Mouse (Mus musculus) heart, embryonic 12.5 days (tissue): Measurements from ENCODE around the gene 2010111I01Rik. TPM values are rescaled to one million over a fixed set of nuclear protein-coding genes. Genes with fewer than 3 reads are reported as not detected.
A peak's percentile ranks its signal among the peaks of the same experiment; 100 is the strongest.
"Not testable (repeated sequence)": the region's sequence is repeated elsewhere in the genome, so short reads cannot be mapped to it uniquely, and the experiment has no call there.

Source experiments
- ATAC-seq: fragments of 200-750 bp; cut with Nextera tagmentation; 2 replicates; pipeline ENCODE4 v1.8.0; 2017; ENCODE audit warnings: moderate TSS enrichment, moderate library complexity; ENCODE audit not compliant: insufficient number of reproducible peaks, low FRiP score
- H3K27ac ChIP-seq: fragments of 300-500 bp; sonication (generic); 2 replicates; pipeline ENCODE4 v1.5.1; 2016; ENCODE audit warnings: mild to moderate bottlenecking, moderate library complexity; ENCODE audit not compliant: poor library complexity, severe bottlenecking
- H3K27me3 ChIP-seq: fragments of 300-500 bp; sonication (generic); replicated peaks from 2 replicates; pipeline ENCODE4 v1.6.1; 2016; ENCODE audit warnings: mild to moderate bottlenecking, moderate library complexity
- H3K36me3 ChIP-seq: fragments of 300-500 bp; sonication (generic); 2 replicates; pipeline ENCODE4 v1.6.1; 2016; ENCODE audit warnings: mild to moderate bottlenecking, moderate library complexity
- H3K4me1 ChIP-seq: fragments of 300-500 bp; sonication (generic); replicated peaks from 2 replicates; pipeline ENCODE4 v1.6.1; 2016; ENCODE audit warnings: mild to moderate bottlenecking
- H3K4me2 ChIP-seq: fragments of 300-500 bp; sonication (generic); 2 replicates; pipeline ENCODE4 v1.6.1; 2016; ENCODE audit warnings: mild to moderate bottlenecking, moderate library complexity
- H3K4me3 ChIP-seq: fragments of 300-500 bp; sonication (generic); 2 replicates; pipeline ENCODE4 v1.5.1; 2016; ENCODE audit warnings: mild to moderate bottlenecking
- H3K9ac ChIP-seq: fragments of 300-500 bp; sonication (generic); 2 replicates; pipeline ENCODE4 v1.6.1; 2016; ENCODE audit warnings: mild to moderate bottlenecking, moderate library complexity
- H3K9me3 ChIP-seq: fragments of 300-500 bp; sonication (generic); replicated peaks from 2 replicates; pipeline ENCODE4 v1.6.1; 2016; ENCODE audit warnings: mild to moderate bottlenecking, moderate library complexity
- WGBS: fragments of 180-500 bp; shearing (Covaris S2); methylation state at CpG from one replicate; pipeline ENCODE4 v1.1.7; 2016; 5-methylcytosine and 5-hydroxymethylcytosine counted together
- polyA plus RNA-seq: library from polyadenylated mRNA; unstranded; fragments of >200 nt; fragmentation: Nextera tagmentation; extraction: Ambion mirVana; gene quantifications from 2 replicates; pipeline ENCODE4 v1.2.1, GENCODE M21; 2016

Gene 2010111I01Rik
- 53.5 and 53.8 TPM in 2 replicates for polyA plus RNA-seq

DNA sequence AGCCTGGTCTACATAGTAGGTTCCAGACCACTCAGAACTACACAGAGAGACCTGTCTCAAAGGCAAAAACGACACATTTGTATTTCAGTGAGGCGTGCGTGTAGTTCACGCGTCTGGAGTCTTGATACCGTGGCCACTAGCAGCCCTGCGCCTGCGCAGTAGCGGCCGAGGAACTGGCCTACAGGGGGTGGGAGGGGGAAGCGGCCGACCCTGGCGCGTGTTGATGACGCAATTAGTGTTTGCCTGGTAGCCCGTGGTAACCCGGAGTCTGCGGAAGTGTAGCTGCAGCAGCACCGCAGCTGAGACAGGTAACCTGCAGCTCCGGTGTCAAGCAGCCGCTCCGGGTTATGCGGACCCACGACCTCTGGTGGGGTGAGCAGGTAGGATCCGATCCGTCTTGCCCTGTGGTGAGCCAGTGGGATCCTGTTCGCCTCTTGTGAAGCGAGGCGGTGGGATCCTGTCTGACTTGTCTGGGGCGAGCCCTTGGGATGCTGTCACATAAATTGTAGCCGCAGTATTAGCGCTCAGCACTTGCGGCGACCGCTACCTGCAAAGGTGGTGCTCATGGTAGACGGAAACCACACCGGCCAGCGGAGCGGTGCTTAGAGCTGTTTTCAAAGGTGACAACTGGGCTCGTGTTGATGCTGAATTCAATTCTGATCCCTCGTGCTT lies at the start of gene 2010111I01Rik:
Gene 2010111I01Rik (plus strand): TSS at position 254 of the 672 bp plus-strand sequence.
- 0 out of 2 replicates have a peak, but pooled peaks cover 2% of the 10 kb centered on the region for H3K36me3 ChIP-seq
- peak; percentile 93 for ATAC-seq
- H3K27ac ChIP-seq, result no peak within 1 kb of the TSS
- peak within 1 kb of the TSS; percentile 63 for H3K9ac ChIP-seq
- under 1% methylated on average over 41 of the region's 41 CpGs for WGBS
- peaks cover 6% of the 10 kb centered on the region for H3K4me1 ChIP-seq
- H3K9me3 ChIP-seq, result no peaks in the 10 kb centered on the region
- H3K4me2 ChIP-seq, result peak within 1 kb of the TSS; percentile 97
- H3K4me3 ChIP-seq, result peak within 1 kb of the TSS; percentile 71
- H3K27me3 ChIP-seq, result no peaks in the 10 kb centered on the region; the same call in 1 of the 2 replicates

DNA sequence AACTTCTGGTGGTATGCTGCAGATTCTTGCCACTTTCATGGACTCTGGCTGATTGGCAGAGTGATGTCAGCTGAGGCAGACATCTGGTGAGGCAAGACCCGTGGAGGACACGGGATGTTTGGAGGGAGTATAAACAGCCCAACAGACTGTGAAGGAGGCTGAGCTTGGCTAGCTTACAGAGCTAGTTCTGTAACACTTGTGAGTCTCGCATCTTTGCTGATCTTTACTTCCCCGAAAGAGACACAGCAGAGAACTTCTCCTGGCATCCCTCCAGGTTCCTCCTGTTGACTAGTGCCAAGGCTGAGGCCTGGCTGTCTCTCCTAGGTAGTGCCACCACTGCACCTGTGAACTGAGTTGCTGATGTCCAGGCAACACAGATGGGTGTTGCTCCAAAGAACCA lies 48.0 kb upstream of the 2010111I01Rik start:
- 60% methylated on average over 4 of the region's 4 CpGs for WGBS
- Histone ChIP-seq H3K9me3 (no peaks in the 10 kb centered on the region), H3K4me3 (no peak overlapping the region), H3K9ac (no peak overlapping the region), H3K27ac (no peak overlapping the region), H3K4me2 (no peak overlapping the region), H3K4me1 (no peaks in the 10 kb centered on the region), H3K27me3 (no peaks in the 10 kb centered on the region), H3K36me3 (no peaks in the 10 kb centered on the region)
- no peak for ATAC-seq

DNA sequence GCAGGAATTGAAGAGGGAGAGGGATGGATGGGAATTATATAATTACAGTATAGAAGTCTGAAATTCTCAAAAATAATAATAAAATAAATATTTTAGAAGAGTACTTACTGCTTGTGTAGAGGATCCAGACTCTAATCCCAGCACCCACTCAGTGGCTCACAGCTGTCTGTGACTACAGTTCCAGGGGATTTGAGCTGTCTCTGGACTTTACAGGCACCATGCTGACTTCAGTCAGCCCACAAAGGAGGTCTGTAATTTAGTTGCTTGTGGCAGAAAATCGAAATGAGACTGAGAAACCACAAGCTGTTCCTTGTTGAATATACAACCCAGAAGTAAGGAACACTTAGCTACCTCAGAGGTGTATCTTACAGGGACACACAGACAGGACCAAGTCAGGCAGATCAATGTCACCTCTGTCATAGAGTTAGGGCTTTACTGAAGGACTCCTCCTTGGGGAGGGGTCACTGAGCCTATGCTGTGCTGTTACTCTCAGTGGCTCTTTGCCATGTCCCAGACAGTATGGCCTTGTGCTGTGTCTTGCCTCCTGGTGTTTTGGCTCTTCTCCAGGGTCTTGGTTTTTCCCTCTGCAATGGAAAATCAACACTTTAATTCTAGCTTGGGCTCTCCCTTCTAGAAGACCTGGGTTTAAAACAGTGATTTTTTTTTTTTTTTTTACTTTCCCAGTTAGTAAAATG lies 47.1 kb upstream of the 2010111I01Rik start:
- Histone ChIP-seq H3K27me3 (no peaks in the 10 kb centered on the region), H3K36me3 (no peaks in the 10 kb centered on the region), H3K27ac (no peak overlapping the region), H3K4me3 (no peak overlapping the region), H3K9me3 (no peaks in the 10 kb centered on the region), H3K9ac (no peak overlapping the region), H3K4me2 (no peak overlapping the region), H3K4me1 (no peaks in the 10 kb centered on the region)
- ATAC-seq, result peak; percentile 57; the same call in 1 of the 2 replicates
- WGBS, result 56% methylated on average over 1 of the region's 1 CpGs

DNA sequence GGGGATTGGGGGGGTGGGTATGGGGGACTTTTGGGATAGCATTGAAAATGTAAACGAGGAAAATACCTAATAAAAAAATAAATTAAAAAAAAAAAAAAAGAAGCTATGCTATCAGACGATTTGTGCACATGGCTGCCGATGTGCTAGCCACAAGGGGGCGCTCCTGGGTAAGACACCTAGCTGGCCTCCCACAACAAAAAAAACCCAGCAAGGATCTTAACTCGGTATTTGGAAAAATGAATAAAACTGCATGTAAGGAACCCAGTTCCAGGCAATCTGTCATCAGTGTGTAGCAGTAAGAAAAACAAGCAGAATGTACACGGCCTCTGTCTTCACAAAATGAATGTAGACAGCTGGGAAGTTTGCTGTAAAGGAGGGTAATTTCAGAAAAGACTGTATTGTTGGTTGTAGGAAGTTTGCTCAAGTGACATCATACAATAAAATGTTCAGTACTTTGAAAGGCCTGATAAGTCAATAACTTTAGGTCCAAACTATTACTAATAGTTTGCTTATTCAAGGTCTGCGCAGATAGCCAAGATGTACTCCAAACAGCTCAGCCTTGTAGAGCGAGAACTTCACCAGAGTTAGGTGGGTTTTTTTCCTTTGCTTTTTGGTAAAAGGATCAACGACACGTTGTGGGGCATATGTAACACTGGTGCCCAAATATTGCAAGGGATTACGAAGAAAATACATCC lies 44.9 kb upstream of the 2010111I01Rik start:
- no peak overlapping the region for H3K9ac ChIP-seq
- H3K27me3 ChIP-seq, result no peaks in the 10 kb centered on the region
- no peak overlapping the region for H3K4me3 ChIP-seq
- H3K27ac ChIP-seq, result no peak overlapping the region
- 37% methylated on average over 11 of the region's 11 CpGs for WGBS
- no peak overlapping the region for H3K4me2 ChIP-seq
- no peaks in the 10 kb centered on the region for H3K4me1 ChIP-seq
- no peak for ATAC-seq
- H3K36me3 ChIP-seq, result no peaks in the 10 kb centered on the region
- no peaks in the 10 kb centered on the region for H3K9me3 ChIP-seq

DNA sequence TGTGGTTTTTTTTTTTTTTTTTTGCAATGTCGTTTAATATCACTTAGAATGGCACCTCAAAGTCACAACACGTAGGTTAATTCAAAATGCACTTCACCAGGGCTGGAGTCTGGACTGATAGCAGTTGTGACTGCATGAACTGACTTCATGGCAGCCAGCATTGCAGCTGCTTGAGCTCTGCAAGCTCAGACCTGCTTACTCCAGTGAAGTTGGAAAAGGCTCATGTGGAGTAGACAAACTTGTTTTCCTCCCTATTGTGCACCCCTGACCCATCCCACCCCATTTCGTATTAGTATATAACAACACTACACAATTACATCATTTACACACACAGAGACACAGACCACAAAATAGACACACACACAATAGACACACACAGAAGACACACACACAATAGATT lies 42.0 kb upstream of the 2010111I01Rik start:
- H3K4me1 ChIP-seq, result no peaks in the 10 kb centered on the region

DNA sequence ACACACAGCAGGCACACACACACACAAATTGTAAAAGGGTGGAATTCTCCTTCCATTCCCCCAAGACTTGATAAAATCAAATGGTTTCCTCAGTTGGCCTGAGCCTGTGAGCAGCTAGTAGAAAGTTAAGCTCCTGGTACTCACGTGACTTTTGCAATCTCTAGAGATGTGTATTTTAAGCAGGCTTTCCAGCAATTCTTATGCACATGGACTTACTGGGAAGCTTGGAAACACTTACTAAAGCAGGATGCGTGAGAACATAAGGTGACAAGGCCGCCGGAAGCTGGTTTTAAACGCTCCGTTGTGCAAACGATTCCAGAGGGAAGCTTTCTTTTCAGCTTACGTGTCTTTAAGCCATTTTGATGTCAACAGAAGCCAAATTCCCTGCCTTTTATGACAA lies 41.5 kb upstream of the 2010111I01Rik start:
- WGBS, result 71% methylated on average over 8 of the region's 8 CpGs
- Histone ChIP-seq H3K4me1 (no peaks in the 10 kb centered on the region), H3K9me3 (no peaks in the 10 kb centered on the region), H3K27me3 (no peaks in the 10 kb centered on the region), H3K4me2 (no peak overlapping the region), H3K4me3 (no peak overlapping the region), H3K9ac (no peak overlapping the region), H3K36me3 (no peaks in the 10 kb centered on the region), H3K27ac (no peak overlapping the region)
- ATAC-seq, result no peak

More for the DNA sequence above, 42.0 kb upstream of the 2010111I01Rik start:
- Histone ChIP-seq H3K4me2 (no peak overlapping the region), H3K27me3 (no peaks in the 10 kb centered on the region), H3K9me3 (no peaks in the 10 kb centered on the region), H3K4me3 (no peak overlapping the region), H3K27ac (no peak overlapping the region), H3K36me3 (no peaks in the 10 kb centered on the region), H3K9ac (no peak overlapping the region)
- no peak for ATAC-seq
- WGBS, result 64% methylated on average over 3 of the region's 3 CpGs

DNA sequence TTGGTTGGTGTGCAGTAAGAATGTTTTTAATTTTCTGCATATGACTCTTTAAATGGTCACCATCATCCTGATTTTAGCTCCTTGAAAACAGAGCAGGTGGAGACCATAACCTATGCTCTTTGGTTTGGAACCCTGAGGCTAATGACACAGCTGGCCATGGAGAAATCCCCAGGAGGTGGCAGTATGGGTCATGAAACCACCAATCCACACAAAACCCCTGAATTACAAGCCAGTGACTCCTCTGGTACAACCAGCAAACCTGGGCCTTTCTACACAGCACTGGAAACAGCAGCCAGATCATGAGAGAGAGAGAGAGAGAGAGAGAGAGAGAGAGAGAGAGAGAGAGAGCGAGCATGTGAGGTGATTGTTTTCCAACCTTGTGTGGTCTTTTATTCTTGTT lies 38.2 kb upstream of the 2010111I01Rik start:
- 0 out of 2 replicates have a peak, but pooled peaks have one; percentile 48 for ATAC-seq
- Histone ChIP-seq H3K9me3 (no peaks in the 10 kb centered on the region), H3K36me3 (no peaks in the 10 kb centered on the region), H3K4me1 (no peaks in the 10 kb centered on the region), H3K4me2 (no peak overlapping the region), H3K4me3 (no peak overlapping the region), H3K27me3 (no peaks in the 10 kb centered on the region), H3K27ac (no peak overlapping the region), H3K9ac (no peak overlapping the region)
- 62% methylated on average over 1 of the region's 1 CpGs for WGBS

DNA sequence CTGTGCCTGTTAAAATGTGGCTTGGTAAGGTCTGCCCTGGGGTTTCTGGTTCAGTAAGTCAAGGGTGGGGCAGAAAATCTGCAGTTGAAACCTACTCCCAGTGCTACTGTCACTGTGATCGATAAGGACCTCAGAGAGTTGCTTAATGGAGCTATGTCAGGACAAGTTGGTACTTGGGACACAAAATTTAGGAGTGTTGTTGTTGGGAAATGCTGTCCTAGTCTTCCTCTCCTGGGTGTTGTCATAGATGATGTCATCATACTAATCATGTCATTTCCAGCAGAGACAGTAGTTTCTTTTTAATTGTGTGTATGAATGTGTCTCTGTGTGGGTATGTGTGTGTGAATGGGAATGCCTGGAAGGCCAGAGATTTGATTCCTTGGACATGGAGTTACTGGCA lies 37.2 kb upstream of the 2010111I01Rik start:
- no peaks in the 10 kb centered on the region for H3K27me3 ChIP-seq
- no peak for ATAC-seq
- H3K9ac ChIP-seq, result no peak overlapping the region
- WGBS, result 80% methylated on average over 1 of the region's 1 CpGs
- H3K4me2 ChIP-seq, result no peak overlapping the region
- H3K4me3 ChIP-seq, result no peak overlapping the region
- no peak overlapping the region for H3K27ac ChIP-seq
- H3K4me1 ChIP-seq, result no peaks in the 10 kb centered on the region
- no peaks in the 10 kb centered on the region for H3K9me3 ChIP-seq
- H3K36me3 ChIP-seq, result no peaks in the 10 kb centered on the region

DNA sequence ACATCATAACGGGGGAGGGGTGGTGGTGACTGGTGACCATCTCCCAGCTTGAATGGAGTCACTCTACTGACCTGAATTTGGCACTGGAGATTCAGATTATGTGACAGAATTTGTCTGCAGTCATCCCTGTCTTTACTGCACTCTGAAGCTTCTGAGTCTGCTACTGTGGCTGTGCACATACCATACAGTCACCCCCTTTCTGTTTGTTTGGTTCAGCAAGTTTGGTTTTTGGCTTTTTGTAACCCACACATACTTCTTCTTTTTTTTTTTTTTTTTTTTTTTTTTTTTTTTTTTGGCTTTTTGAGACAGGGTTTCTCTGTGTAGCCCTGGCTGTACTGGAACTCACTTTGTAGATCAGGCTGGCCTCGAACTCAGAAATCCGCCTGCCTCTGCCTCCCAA lies 35.5 kb upstream of the 2010111I01Rik start:
- not testable (repeated sequence) for ATAC-seq, H3K9ac ChIP-seq, H3K36me3 ChIP-seq, H3K9me3 ChIP-seq, H3K27ac ChIP-seq, H3K27me3 ChIP-seq, H3K4me1 ChIP-seq, H3K4me3 ChIP-seq, H3K4me2 ChIP-seq
- WGBS, result 93% methylated on average over 3 of the region's 3 CpGs

DNA sequence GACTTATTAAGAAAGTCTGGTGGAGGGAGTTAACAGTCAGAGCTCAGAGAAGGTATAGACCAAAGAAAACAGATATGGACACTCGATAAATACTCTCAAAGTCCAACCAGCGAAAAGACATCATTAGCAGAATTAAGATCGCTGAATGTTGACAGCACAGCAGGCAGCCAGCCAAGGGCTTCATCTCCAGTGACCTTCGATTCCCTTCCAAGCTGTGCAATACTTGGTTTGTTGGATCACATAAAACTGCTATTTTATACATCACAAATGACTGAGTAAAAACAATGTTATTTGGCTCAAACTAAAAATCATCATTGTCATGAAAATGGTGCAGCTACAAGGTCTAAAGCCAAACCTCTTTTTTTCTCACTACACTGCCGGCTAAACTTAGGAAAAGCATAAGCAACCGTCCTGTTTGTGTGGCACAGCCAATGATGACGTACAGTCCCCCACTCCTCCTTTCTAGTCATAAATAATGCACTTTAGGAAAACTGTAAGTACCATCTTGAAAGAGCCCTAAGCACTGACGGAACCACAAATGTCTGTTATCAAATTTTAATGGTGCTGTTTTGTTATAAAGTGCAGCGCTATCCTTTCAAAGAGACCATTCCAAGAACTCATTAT lies 34.8 kb upstream of the 2010111I01Rik start:
- Histone ChIP-seq H3K4me3 (no peak overlapping the region), H3K4me2 (no peak overlapping the region), H3K4me1 (no peaks in the 10 kb centered on the region), H3K36me3 (no peaks in the 10 kb centered on the region), H3K9ac (no peak overlapping the region), H3K9me3 (no peaks in the 10 kb centered on the region), H3K27ac (no peak overlapping the region), H3K27me3 (no peaks in the 10 kb centered on the region)
- ATAC-seq, result no peak
- 73% methylated on average over 9 of the region's 9 CpGs for WGBS

DNA sequence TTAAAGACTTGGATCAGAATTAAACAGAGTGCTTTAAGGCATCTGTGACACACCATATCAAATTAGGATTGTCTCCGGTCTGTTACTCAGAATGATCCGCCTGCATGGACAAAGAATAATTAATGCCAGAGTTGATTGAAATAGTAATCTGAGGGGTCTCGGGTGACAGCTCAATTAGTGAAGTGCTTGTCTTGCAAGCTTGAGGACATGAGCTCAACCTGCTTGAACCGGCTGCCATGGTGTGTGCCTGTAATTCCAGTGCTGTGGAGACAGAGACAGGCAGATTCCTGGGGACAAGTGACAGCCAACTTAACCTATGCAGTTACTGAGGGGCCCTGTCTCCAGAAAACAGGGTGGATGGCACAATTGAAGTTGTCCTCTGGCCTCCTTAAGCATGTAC lies 32.2 kb upstream of the 2010111I01Rik start:
- no peak overlapping the region for H3K9ac ChIP-seq
- H3K36me3 ChIP-seq, result no peaks in the 10 kb centered on the region
- no peak overlapping the region for H3K4me2 ChIP-seq
- no peak overlapping the region for H3K4me3 ChIP-seq
- H3K4me1 ChIP-seq, result no peaks in the 10 kb centered on the region
- no peak for ATAC-seq
- H3K9me3 ChIP-seq, result no peaks in the 10 kb centered on the region
- H3K27ac ChIP-seq, result no peak overlapping the region
- WGBS, result 82% methylated on average over 4 of the region's 4 CpGs
- H3K27me3 ChIP-seq, result no peaks in the 10 kb centered on the region
